ENCODE assay signal across 29 mouse cellular contexts in the genomic region with DNA sequence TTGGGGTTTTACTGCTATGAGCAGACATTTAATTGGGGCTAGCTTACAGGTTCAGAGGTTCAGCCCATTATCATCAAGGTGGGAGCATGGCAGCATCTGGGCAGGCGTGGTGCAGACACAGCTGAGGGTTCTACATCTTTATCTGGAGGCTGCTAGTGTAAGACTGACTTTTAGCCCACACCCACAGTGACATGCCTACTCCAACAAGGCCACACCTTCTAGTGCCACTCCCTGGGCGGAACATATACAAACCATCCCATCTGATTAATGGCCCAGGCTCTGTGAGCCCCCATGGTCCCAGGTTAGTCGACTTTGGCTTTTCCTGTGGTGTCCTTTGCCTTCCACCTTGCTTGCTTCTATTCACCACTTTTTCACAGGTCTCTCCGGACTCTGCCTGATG. TPM values are rescaled to one million over a fixed set of nuclear protein-coding genes. Genes with fewer than 3 reads are reported as not detected.
A peak's percentile ranks its signal among the peaks of the same experiment; 100 is the strongest.
DNase-seq lines count a peak whose midpoint lies in the region; ATAC-seq and TF ChIP-seq lines count a peak whose summit lies in the region.
"Had no signal": no experiment of that assay in that cellular context is flagged by ENCODE, and none has a peak within 500 bp of the region (broad histone marks: within the 10 kb centered on the region; RNA-seq: fewer than 3 reads in every experiment).

No protein-coding gene starts in this region.

- H3K4me1 ChIP-seq in stomach, embryonic 14.5 days (ENCODE audit: control insufficient read depth, insufficient read depth, low read length), result no peaks in the 10 kb centered on the region
- no peaks in the 10 kb centered on the region for H3K4me1 ChIP-seq in stomach, postnatal 0 days (replicated peaks; ENCODE audit: control insufficient read depth, insufficient read depth)
- H3K4me1 ChIP-seq in liver, embryonic 16.5 days (ENCODE audit: control insufficient read depth, low read depth, low read length), result peaks cover 9% of the 10 kb centered on the region
- H3K4me1 ChIP-seq: embryonic facial prominence, embryonic 15.5 days; forebrain, embryonic 12.5 days; heart, embryonic 13.5 days; hindbrain, embryonic 12.5 days had no signal

- H3K27me3 ChIP-seq in stomach, embryonic 14.5 days (ENCODE audit: control insufficient read depth, insufficient read depth, low read length), result no peaks in the 10 kb centered on the region
- H3K27me3 ChIP-seq in stomach, postnatal 0 days (ENCODE audit: control insufficient read depth, insufficient read depth, low read length), result no peaks in the 10 kb centered on the region
- H3K27me3 ChIP-seq in liver, embryonic 16.5 days (ENCODE audit: control insufficient read depth, insufficient read depth, low read depth, low read length), result no peaks in the 10 kb centered on the region
- H3K27me3 ChIP-seq: CH12.LX; embryonic facial prominence, embryonic 15.5 days; forebrain, embryonic 12.5 days; heart, embryonic 13.5 days; hindbrain, embryonic 12.5 days; Patski had no signal

- TF ChIP-seq CTCF in stomach, postnatal 0 days (IDR thresholded peaks at IDR 0.05; ENCODE audit: low read depth), result no peak

- TF ChIP-seq EP300 in stomach, postnatal 0 days (optimal IDR thresholded peaks at IDR 0.05), result no peak

- H3K9ac ChIP-seq in stomach, embryonic 14.5 days (replicated peaks; ENCODE audit: low read depth, low read length), result no peak overlapping the region
- no peak overlapping the region for H3K9ac ChIP-seq in stomach, postnatal 0 days (ENCODE audit: low read length)
- H3K9ac ChIP-seq in liver, embryonic 16.5 days (ENCODE audit: low read depth, low read length), result no peak overlapping the region
- H3K9ac ChIP-seq: embryonic facial prominence, embryonic 15.5 days; forebrain, embryonic 12.5 days; heart, embryonic 13.5 days; hindbrain, embryonic 12.5 days had no signal

- H3K4me3 ChIP-seq in stomach, embryonic 14.5 days (ENCODE audit: low read depth, low read length), result no peak overlapping the region
- H3K4me3 ChIP-seq in stomach, postnatal 0 days (ENCODE audit: low read depth, low read length), result no peak overlapping the region
- no peak overlapping the region for H3K4me3 ChIP-seq in liver, embryonic 16.5 days (ENCODE audit: low read depth, low read length)
- H3K4me3 ChIP-seq: embryonic facial prominence, embryonic 15.5 days; forebrain, embryonic 12.5 days; heart, adult 2 months; heart, embryonic 13.5 days; hindbrain, embryonic 12.5 days; layer of hippocampus, adult 2 months had no signal

- H3K27ac ChIP-seq in stomach, embryonic 14.5 days (ENCODE audit: low read length), result no peak overlapping the region
- no peak overlapping the region for H3K27ac ChIP-seq in stomach, postnatal 0 days (replicated peaks)
- H3K27ac ChIP-seq in liver, embryonic 16.5 days (ENCODE audit: low read length), result no peak overlapping the region
- H3K27ac ChIP-seq: embryonic facial prominence, embryonic 15.5 days; forebrain, embryonic 12.5 days; heart, adult 2 months; heart, embryonic 13.5 days; hindbrain, embryonic 12.5 days; layer of hippocampus, adult 2 months; macrophage had no signal

- peaks cover 67% of the 10 kb centered on the region for H3K36me3 ChIP-seq in stomach, embryonic 14.5 days (ENCODE audit: control insufficient read depth, insufficient read depth, low read length)
- H3K36me3 ChIP-seq in stomach, postnatal 0 days (ENCODE audit: control insufficient read depth, insufficient read depth, low read length), result peaks cover 25% of the 10 kb centered on the region; the same call in 1 of the 2 replicates
- peaks cover 41% of the 10 kb centered on the region for H3K36me3 ChIP-seq in liver, embryonic 16.5 days (ENCODE audit: control insufficient read depth, insufficient read depth)

- H3K9me3 ChIP-seq in stomach, embryonic 14.5 days (ENCODE audit: control insufficient read depth, low read depth, low read length), result no peaks in the 10 kb centered on the region
- H3K9me3 ChIP-seq in stomach, postnatal 0 days (ENCODE audit: control insufficient read depth, low read length), result no peaks in the 10 kb centered on the region
- no peaks in the 10 kb centered on the region for H3K9me3 ChIP-seq in liver, embryonic 16.5 days (replicated peaks; ENCODE audit: control insufficient read depth, low read length)
- H3K9me3 ChIP-seq: embryonic facial prominence, embryonic 15.5 days; forebrain, embryonic 12.5 days; G1E; heart, embryonic 13.5 days; hindbrain, embryonic 12.5 days had no signal

- no peak for DNase-seq in stomach, postnatal 0 days (ENCODE audit: low spot score)
- peak; percentile 66 for DNase-seq in liver
- no peak for DNase-seq in B cell, adult 2 months
- DNase-seq in kidney, postnatal 36 days, result no peak
- DNase-seq in layer of hippocampus, adult 18-20 months (ENCODE audit: low spot score in 2 of 2), result no peak
- DNase-seq: adrenal gland, postnatal 36 days; cerebellum, adult 18-20 months; cerebellum, postnatal 36 days; gastrocnemius, postnatal 36 days; heart, adult 2 months; heart, postnatal 14 days; kidney, adult 8-10 months; kidney, postnatal 10 days; right cerebral cortex, adult 18-20 months; thymus, postnatal 25 days had no signal

- H3K4me2 ChIP-seq in stomach, embryonic 14.5 days (replicated peaks; ENCODE audit: low read depth, low read length), result no peak overlapping the region
- no peak overlapping the region for H3K4me2 ChIP-seq in stomach, postnatal 0 days (replicated peaks; ENCODE audit: low read depth)
- H3K4me2 ChIP-seq in liver, embryonic 16.5 days (ENCODE audit: low read depth, low read length), result no peak overlapping the region
- H3K4me2 ChIP-seq: embryonic facial prominence, embryonic 15.5 days; forebrain, embryonic 12.5 days; heart, embryonic 13.5 days; hindbrain, embryonic 12.5 days; midbrain, embryonic 11.5 days had no signal

- WGBS in stomach, embryonic 14.5 days, result 70% methylated on average over 4 of the region's 4 CpGs
- WGBS in stomach, postnatal 0 days, result 68% methylated on average over 4 of the region's 4 CpGs
- 58% methylated on average over 4 of the region's 4 CpGs for WGBS in liver, embryonic 16.5 days (ENCODE audit: insufficient replicate concordance)

- ATAC-seq in stomach, embryonic 14.5 days (ENCODE audit: insufficient number of reproducible peaks, insufficient read depth, low FRiP score, low read depth), result peak; percentile 28; the same call in 1 of the 2 replicates
- ATAC-seq in stomach, postnatal 0 days (ENCODE audit: low FRiP score, low TSS enrichment), result no peak
- ATAC-seq in liver, embryonic 16.5 days (ENCODE audit: low read depth), result peak; percentile 98
- ATAC-seq: Patski had no signal

RNA-seq across cellular contexts. Expression of a gene that starts 7.2 kb away (rescaled TPM):
- 55.8 and 60.5 TPM in 2 replicates for polyA plus RNA-seq in stomach, embryonic 14.5 days (2014; fragmentation: Nextera tagmentation; extraction: Ambion mirVana)
- polyA plus RNA-seq in stomach, postnatal 0 days (2015; fragmentation: Nextera tagmentation; extraction: Ambion mirVana), result 30.2 and 33.5 TPM in 2 replicates
- 30.0 and 36.6 TPM in 2 replicates for polyA plus RNA-seq in liver, embryonic 16.5 days (2015; fragmentation: Nextera tagmentation; extraction: Ambion mirVana)
- 10 to 100 TPM; 36.8 to 40.9 TPM for total RNA-seq in layer of hippocampus, adult 18-20 months (2021)

RNA-seq across cellular contexts. Expression of a gene that starts 12.3 kb away (rescaled TPM):
- 196 and 200 TPM in 2 replicates for polyA plus RNA-seq in stomach, embryonic 14.5 days (2014; fragmentation: Nextera tagmentation; extraction: Ambion mirVana)
- 33.0 and 40.4 TPM in 2 replicates for polyA plus RNA-seq in stomach, postnatal 0 days (2015; fragmentation: Nextera tagmentation; extraction: Ambion mirVana)
- polyA plus RNA-seq in liver, embryonic 16.5 days (2015; fragmentation: Nextera tagmentation; extraction: Ambion mirVana), result 220 and 228 TPM in 2 replicates
- total RNA-seq in layer of hippocampus, adult 18-20 months (2021), result under 1 TPM; 0.54 to 0.74 TPM
- total RNA-seq: gastrocnemius, adult 18-20 months had no signal

RNA-seq across cellular contexts. Expression of a gene that starts 38.0 kb away (rescaled TPM):
- 0.28 and 0.30 TPM in 2 replicates for polyA plus RNA-seq in stomach, embryonic 14.5 days (2014; fragmentation: Nextera tagmentation; extraction: Ambion mirVana)
- polyA plus RNA-seq in stomach, postnatal 0 days (2015; fragmentation: Nextera tagmentation; extraction: Ambion mirVana), result 0.33 and 0.34 TPM in 2 replicates
- polyA plus RNA-seq in liver, embryonic 16.5 days (2015; fragmentation: Nextera tagmentation; extraction: Ambion mirVana), result not detected in 2 replicates
- total RNA-seq in layer of hippocampus, adult 18-20 months (2021), result 1 to 10 TPM; 2.7 to 3.3 TPM
- total RNA-seq: adrenal gland, adult 18-20 months; adrenal gland, postnatal 36 days; CH12.LX; gastrocnemius, adult 18-20 months; gastrocnemius, postnatal 36 days; heart, adult 2 months; heart, postnatal 14 days had no signal
- polyA plus RNA-seq: G1E; heart, adult 2 months; macrophage; Patski had no signal

RNA-seq across cellular contexts. Expression of a gene that starts 53.7 kb away (rescaled TPM):
- 13.8 and 14.6 TPM in 2 replicates for polyA plus RNA-seq in stomach, embryonic 14.5 days (2014; fragmentation: Nextera tagmentation; extraction: Ambion mirVana)
- polyA plus RNA-seq in stomach, postnatal 0 days (2015; fragmentation: Nextera tagmentation; extraction: Ambion mirVana), result 5.1 and 5.6 TPM in 2 replicates
- 8.8 and 9.8 TPM in 2 replicates for polyA plus RNA-seq in liver, embryonic 16.5 days (2015; fragmentation: Nextera tagmentation; extraction: Ambion mirVana)
- 10 to 100 TPM; 18.1 to 20.4 TPM for total RNA-seq in layer of hippocampus, adult 18-20 months (2021)
